Mouse (Mus musculus) C2C12 (cell line): ENCODE data around the gene Emc8.

Source experiments
- CTCF ChIP-seq: IDR thresholded peaks from one replicate; pipeline ENCODE4 v1.5.1; 2011; ENCODE audit not compliant: control insufficient read depth, insufficient read depth, insufficient read length
- USF1 ChIP-seq: IDR thresholded peaks from one replicate; pipeline ENCODE4 v1.6.1; 2011; ENCODE audit warnings: low read depth, mild to moderate bottlenecking, control low read depth, moderate library complexity

DNA sequence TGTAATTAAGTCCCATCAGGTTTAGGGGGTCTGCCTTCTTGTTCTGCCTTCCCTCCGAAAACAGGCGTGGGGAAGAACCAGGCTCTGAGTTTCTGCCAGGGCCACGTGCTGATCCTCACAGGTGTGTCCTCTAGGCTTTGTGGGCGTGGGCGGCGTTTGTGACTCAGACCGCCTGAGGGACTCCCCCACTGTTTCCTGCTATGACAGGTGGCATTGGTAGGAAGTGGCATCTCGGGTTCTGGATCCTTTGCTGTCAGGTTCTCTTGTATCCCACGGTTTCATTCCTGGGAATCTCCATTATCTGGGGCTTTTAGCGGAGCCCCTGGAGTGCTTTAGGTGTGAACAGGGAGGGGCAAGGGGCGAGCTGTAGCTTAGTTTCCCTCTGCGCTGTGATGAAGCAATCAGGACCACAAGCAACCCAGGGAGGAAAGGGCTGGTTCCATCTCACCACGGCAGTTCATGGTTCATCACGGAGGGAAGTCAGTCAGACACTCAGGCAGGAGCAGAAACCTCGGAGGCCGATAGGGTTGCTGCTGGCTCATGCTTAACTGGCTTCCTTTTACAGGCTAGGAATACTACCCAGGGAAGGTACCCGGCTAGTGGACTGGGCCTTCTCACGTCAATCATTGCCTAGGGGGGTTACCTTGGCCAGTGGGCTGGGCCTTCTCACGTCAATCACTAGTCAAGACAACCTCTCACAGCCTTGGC lies 33.5 kb upstream of the Emc8 start:
- TF ChIP-seq CTCF (no peak), USF1 (no peak)
